Mouse (Mus musculus): ENCODE measurements around the gene Iqschfp.

- no peak for TF ChIP-seq CTCF (IDR thresholded peaks at IDR 0.05; ENCODE audit: low read depth)
- no peak for TF ChIP-seq EP300 (IDR thresholded peaks at IDR 0.05; ENCODE audit: low read depth)
Measured at GRCm38 (mm10) chr3:68491516-68491915, 599.5 kb downstream of the Iqschfp start.

Data from liver, postnatal 0 days (tissue).